Mouse (Mus musculus): Measurements from ENCODE around the gene Gnl1.
A peak's percentile ranks its signal among the peaks of the same experiment; 100 is the strongest.
"Not testable (repeated sequence)": the region's sequence is repeated elsewhere in the genome, so short reads cannot be mapped to it uniquely, and the experiment has no call there.

Gene Gnl1

DNA sequence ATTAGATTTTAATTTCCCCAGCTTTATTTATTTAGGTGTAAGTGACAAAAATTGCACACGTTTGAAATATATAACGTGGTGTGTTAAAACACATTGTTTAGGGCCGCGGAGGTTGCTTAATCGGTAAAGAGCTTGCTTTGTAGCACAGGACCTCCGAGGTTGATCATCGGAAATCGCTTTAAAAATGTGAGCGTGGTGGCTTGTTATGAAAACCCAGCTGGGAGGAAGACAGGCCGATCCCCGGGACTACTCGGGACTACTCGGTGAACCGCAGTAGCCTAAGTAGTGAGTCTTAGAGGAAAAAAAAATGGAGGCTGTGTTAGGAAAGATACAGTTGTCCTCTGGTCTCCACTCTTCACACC lies 15.2 kb downstream of the Gnl1 start:
- no peak for DNase-seq

DNA sequence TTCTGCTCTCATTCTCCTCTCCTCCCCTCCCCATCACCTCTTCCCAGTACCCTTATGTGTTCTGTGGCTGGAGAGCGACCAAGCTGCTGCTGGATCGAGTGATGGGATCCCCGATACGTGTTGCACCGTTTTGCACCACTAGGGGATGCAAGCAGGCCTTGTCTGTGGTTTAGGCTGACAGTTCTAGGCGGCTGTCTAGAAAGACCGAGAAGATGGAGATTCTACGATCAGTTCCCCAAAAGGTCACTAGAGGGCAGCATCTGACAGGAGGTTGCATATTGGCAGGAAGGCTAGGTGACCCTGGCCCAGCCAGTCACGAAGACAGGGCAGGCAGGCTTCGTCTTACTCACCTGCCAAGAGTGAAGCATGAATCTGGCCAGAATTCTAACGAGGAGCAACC lies 17.3 kb downstream of the Gnl1 start:
- peak; percentile 99 to 100 for DNase-seq

GRCm38 (mm10) chr17:35997713-35998510 lies 18.3 kb downstream of the Gnl1 start:
- no peak for DNase-seq

- no peak for DNase-seq
These were observed 19.1 kb downstream of the Gnl1 start for GRCm38 (mm10) chr17:35998545-35999305.

- no peak for DNase-seq
These were observed 19.7 kb downstream of the Gnl1 start for GRCm38 (mm10) chr17:35999356-35999755.

DNA sequence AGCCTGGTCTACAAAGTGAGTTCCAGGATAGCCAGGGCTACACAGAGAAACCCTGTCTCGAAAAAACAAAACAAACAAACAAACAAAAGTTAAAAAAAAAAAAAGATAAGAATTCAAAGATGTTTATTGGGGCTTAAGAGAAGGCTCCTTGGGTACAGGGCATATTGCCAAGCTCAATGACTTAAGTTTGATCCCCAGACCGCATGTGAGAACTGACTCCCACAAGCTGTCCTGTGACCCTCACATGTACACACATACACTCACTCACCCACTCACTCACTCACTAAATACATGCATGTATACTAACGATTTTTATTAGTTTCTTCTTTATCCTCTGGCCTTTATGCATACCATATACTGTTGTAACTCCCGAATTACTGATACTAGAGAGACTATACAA lies 20.7 kb downstream of the Gnl1 start:
- DNase-seq: no peak

DNA sequence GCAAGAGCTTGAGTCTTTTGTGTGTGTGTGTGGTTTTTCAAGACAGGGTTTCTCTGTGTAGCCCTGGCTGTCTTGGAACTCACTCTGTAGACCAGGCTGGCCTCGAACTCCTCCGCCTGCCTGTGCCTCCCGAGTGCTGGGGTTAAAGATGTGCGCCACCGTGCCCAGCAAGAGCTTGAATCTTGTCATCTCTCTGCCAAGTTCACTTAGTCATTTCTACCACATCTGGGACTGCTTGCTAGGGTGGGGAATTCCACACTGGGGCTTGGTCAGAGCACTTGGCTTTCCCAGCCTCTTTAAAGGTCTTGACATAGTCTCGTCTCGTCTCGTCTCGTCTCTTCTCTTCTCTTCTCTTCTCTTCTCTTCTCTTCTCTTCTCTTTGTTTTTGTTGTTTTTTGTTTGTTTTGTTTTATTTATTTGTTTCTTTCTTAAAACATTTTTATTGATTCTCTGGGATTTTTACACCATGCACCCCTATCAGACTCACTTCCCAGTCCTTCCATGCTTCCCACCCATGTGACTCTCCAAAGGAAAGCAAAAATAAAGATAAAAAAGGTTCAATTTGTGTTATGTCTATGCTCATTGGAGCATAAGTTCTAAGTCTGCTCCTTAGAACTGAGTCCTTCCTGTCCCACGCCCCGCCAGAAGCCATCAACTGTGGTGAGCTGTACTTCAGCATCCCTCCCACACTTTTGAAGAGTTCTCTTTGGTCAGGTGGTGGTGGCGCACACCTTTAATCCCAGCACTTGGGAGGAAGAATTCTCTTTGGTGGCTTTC lies 21.7 kb downstream of the Gnl1 start:
- DNase-seq: no peak

GRCm38 (mm10) chr17:36001966-36002365 lies 22.3 kb downstream of the Gnl1 start:
- DNase-seq: no peak

DNA sequence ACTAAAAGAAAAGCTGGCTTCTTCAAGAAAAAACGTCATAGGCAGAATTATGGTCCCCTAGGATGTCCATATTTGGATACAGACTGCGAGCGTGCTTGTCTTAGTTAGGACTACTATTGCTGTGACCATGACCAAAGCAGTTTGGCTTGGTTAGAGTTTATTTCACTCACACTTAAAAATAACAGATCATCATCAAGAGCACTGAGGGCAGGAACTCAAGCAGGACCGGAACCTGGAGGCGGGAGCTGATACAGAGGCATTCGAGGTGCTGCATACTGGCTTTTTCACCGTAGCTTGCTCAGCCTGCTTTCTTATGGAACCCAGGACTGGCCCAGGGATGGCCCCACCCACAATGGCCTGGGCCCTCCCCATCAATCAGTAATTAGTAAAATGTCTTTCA lies 23.7 kb downstream of the Gnl1 start:
- no peak for DNase-seq

DNA sequence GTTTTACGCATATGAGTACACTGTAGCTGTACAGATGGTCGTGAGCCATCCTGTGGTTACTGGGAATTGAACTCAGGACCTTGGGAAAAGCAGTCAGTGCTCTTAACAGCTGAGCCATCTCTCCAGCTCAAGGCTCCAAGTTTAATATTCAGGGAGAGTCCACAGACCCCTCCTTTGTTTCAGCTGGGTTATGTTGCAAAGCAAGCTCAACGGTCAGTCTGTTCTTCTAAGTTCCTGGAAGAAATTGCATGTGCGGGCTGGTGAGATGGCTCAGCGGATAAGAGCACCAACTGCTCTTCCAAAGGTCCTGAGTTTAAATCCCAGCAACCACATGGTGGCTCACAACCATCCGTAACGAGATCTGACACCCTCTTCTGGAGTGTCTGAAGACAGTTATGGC lies 24.8 kb downstream of the Gnl1 start:
- not testable (repeated sequence) for DNase-seq

GRCm38 (mm10) chr17:36014977-36015376 lies 35.3 kb downstream of the Gnl1 start:
- DNase-seq: no peak

DNA sequence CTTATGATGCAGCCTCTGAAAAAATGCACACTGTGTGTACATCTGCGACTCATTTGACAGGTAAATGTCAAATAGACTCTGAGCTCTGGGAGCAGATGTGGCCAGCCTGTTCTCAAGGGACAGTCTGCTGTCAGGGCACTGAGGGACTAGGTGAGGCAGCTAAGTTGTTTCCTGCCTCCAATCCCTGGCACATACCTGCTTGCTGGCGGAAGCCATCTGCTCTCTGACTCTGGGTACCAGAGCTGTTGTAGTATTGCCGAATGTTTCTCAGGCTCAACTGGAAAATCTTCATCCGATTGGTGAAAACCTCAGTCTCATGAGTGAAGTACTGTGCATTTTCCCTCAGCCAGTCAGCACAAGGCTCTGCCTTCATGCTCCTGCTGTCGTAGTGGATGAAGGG lies 37.4 kb downstream of the Gnl1 start:
- DNase-seq: no peak

DNA sequence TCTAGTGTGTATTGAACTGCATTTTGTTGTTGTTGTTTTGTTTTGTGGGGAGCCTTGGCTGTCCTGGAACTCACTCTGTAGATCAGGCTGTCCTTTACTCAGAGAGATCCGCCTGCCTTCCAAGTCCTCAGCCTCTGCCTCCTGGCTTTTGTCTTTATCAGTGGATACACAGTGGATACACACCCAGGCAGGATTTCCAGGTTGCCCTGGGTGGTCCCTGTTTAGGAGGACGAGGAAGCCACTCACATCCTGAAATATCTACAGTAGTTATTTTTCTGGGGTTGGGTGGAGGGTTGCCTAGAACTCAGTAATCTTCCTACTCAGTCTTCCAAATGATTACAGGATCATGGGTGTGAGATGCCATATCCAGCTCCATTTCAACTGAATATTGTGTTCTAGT lies 39.3 kb downstream of the Gnl1 start:
- no peak for DNase-seq

DNA sequence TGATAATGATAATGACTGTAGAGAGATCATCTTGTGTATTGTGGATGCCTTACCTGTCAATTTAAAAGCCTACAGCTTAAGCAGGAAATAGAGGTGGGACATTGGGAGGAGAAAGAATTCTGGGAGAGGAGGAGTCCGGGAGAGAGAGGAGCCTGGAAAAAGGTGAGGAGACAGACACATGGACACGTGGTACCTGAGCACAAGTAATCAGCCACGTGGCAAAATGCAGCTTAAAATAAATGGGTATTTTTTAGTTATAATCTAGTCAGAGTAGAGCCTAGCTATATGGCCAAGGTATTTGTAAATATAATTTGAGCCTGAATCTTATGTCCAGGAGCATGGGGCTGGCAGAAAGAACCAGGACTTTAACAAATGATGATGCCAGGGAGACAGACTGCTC lies 39.9 kb downstream of the Gnl1 start:
- no peak for DNase-seq

GRCm38 (mm10) chr17:36020191-36021073 lies 40.8 kb downstream of the Gnl1 start, which contains the start of gene H2-T24:
Gene H2-T24 (minus strand): TSS chr17:36020560.
- no peak for DNase-seq

GRCm38 (mm10) chr17:36021309-36021708 lies 41.7 kb downstream of the Gnl1 start:
- no peak for DNase-seq

DNA sequence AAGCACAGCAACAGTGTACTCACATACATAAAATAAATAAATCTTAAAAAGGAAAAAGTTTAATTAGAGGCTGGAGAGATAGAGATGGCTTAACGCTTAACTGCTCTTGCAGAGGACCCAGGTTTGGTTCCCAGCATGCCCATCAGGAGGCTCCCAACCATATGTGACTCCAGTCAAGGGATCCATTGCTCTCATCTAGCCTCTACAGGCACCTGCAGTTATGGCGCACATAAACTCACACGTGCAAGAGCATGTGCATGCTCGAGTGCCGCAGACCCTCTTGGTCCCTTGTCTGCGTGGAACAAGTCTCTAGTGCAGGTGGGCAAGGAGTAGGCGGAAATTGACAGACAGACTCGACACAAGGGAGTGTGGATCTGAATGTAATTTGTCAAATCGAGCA lies 42.4 kb downstream of the Gnl1 start:
- no peak for DNase-seq

DNA sequence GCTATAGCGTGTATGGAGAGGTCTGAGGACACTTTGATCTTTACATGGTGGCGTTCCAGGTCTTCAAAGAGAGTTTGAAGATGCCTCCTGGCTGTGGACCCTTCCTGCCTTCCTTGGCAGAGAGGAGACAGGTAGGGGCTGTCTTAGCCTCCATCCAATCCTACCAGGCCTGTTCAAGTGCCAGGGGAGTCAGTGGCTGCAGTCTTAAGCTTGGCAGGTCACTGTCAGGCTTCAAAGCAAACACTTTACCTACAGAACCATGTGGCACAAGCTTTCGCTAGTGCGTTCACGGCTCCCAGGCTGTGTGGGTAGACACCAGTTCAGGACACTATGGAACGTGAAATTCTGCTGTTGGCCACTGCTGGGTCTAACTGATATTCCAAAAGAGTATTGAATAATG lies 43.3 kb downstream of the Gnl1 start:
- no peak for DNase-seq

DNA sequence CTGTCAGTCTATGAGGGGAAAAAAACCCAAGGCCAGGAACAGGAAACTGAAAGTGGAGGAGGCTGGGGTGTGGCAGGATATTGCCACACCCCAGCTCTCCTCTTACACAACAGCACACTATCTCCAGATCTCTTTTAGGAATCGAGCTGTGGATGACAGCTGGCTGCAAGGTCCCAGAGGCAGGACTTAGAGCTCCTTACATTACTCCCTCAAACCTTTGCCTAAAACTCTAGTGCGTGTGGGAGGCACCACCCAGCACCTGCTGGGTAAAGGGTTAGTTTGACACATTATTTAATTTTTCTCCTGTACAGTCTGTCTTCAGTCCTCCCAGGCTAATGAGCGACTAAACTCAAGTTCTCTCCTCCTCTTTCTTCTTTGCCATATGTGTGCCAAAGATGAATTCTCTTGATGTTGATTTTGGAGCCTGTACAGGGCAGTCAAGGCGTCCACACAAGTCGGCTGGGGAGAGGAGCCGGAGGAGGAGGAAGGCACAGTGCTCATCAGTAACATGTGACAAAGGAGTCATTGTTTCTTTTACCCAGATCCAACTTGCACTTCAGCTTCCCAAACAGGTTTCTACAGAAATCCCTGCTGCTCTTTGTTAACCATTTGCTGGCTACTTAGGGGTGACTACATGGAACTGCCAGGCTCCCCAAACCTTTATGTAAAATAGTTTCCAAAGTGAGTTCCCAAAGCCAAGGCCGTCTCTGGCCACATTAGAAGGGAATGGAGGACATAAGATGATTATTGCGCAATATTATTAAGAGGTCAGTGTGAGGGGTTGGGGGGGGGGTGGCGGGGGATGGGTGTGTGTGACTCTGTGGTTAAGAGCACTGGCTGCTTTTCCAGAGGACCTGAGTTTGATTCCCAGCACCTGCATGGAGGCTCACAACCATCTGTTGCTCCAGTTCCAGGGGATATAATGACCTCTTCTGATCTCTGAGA lies 44.3 kb downstream of the Gnl1 start:
- no peak for DNase-seq

GRCm38 (mm10) chr17:36025197-36025596 lies 45.5 kb downstream of the Gnl1 start:
- DNase-seq: peak in 1 of 2 experiments; percentile 26

DNA sequence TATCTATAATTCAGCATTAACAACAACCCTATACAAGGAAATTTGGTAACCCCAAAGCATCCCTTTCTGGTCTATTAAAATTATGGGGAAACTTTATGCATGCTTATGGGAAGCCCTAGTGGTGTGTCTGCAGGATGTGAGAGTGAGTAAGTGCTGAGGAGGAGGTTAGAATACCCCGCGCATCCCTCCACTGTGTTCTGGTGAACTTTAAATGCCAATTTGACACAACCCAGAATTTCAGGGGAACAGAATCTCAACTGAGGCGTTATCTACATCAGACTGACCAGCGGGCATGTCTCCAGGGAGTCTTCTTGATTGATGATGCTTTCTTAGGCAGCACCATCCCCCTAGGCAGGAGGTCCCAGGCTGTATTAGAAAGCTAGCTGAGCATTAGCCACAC lies 46.2 kb downstream of the Gnl1 start:
- DNase-seq: no peak

All from cerebellum, postnatal 14 days (tissue).